Mouse (Mus musculus): ENCODE results near the gene Bspry.

Bspry gene

DNA sequence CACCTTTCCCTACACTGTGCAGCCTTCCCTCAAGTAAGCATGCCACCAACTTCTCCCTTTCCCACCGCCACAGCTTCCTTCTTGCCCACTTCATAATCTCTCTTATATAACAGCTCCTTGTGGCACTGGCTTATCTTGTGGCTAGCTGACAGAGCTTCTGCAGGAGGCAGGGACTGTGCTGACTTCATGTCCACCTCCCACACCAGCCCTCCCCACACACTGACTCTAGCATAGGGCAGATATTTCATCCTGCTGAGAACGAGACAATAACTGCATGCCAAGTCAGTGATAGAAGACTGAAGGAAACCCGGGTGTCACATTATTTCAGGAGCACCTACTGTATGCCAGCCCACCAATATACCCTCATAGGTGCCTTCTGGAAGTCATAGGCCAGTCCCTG, 35.6 kb downstream of the Bspry start:
- no peak for DNase-seq (ENCODE audit: low spot score)

DNA sequence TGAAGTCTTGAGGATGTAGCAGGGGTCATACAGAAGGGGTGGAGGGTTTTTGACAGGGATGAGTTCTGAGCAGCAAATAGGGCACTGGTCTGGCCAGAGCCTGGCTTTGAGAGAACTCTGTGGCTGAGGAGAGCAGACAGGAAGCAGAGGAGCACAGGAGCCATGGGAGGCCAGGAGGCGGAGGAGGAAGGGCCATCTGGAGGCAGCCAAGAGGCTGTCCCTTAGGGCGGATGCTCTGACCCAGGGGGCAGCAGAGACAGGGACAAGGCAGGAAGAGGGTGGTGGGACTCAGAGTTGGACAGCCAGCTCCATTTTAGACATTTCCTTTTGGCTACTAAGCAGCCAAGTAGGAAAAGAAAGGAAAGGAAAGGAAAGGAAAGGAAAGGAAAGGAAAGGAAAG, 36.2 kb downstream of the Bspry start:
- no peak for DNase-seq (ENCODE audit: low spot score)

DNA sequence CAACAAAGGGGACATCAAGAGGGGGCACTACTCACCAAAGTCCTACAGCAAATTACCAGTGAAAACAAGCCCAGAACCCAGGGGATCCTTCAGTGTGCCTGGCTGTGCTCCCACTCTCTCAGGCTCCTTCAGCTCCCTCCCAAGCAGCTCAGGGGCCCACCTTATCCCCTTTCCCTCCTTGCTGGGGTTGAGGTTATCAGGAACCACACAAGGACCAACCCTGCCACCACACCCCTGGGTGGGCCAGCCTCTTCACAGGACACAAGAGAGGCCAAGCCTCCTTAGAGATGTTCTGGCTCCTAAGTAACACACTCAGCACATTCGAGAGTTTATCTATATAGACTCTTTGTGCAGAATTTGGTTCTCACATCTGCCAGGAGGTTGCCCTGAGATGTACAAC, 36.7 kb downstream of the Bspry start:
- DNase-seq (ENCODE audit: low spot score) = no peak

DNA sequence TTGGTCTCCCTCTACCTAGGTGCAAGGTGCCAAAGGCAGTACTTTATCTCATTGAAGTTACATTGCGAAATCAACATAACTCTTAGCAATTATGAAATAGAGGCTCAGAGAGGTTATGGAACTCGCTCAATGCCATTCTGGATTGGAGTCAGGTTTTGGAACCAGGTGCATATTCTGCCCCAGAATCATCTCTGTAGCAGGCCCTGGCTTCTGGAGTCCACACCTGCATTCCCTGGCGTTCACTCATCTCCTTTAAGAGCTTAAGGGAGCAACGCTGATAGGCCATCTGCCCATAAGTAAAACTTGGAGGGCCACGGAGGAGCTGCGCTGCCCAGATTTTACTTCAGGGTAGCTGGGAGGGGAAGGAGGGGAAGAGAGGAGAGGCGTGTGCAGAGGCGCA, 37.2 kb downstream of the Bspry start:
- no peak for DNase-seq (ENCODE audit: low spot score)

DNA sequence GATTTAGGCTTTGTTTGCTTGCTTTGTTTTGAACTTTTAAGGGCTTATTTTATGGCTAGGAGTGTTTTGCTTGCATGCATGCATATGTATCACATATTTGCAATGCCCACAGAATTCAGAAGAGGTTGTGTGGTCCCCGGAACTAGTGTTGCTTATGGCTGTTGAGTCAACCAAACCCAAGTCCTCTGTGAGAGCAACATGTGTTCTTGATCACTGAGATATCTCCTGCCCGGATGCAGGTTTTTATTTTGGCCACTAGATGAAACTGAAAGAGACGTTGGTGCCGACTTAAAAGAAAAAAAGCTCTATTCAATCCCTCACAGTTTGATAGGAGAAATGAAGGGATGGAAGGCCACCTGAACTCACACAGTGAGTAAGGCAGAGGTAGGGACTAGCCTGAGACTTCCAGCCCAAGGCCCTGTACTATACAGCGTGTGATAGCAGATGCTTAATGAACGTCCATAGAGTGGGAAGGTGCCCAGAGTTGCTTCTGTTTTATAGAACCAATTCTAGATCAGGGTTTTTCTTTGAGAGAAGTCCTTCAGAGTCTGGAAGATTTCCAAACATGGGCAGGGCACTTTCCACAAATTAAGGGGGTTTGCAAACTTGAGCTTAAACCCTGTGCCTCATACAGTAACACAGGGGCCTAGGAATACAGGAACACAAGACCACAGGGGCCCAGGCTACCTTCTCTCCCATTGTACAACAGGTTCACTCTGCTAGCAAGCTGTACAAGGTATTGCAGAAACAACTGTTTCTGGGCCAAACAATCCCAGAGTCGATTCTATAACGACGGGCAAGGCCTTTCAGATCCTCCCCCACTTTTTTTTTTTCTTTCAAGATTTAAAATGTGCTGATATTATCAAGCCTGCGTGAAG, 37.9 kb downstream of the Bspry start:
- no peak for DNase-seq (ENCODE audit: low spot score)

DNA sequence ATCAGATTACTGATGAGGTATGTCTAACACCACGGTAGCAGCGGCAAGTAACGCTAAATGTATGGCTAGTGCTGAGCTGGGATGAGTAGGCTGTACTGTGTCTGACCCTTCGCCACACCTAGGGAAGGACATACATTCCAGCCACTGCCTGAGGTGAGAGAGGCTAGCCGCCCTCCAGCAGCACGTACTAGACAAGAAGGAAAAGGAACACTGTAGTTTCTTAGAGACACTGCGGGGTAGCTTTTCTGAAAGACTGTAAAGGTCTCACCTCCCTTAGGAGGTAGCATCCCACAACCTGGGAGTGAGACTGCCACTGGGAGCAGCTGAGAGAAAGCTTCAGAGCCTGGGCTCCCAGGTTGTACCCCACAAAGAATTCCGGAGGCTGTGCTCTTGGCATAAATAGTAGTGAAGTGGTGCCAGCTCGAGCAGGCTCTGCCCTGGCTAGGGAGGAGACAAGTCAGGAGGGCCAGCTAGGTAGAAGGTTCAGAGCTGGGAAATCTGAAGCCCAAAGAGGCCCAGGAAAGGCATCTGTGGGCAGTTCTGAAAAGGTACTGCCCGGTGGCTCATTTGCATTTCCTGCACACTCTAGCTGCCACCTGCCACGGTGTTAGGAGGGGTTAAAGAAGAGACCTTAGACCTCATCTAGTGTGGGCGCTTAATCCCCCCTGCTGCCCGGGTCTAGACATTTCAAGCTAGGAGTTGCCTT, 38.7 kb downstream of the Bspry start:
- no peak for DNase-seq (ENCODE audit: low spot score)

DNA sequence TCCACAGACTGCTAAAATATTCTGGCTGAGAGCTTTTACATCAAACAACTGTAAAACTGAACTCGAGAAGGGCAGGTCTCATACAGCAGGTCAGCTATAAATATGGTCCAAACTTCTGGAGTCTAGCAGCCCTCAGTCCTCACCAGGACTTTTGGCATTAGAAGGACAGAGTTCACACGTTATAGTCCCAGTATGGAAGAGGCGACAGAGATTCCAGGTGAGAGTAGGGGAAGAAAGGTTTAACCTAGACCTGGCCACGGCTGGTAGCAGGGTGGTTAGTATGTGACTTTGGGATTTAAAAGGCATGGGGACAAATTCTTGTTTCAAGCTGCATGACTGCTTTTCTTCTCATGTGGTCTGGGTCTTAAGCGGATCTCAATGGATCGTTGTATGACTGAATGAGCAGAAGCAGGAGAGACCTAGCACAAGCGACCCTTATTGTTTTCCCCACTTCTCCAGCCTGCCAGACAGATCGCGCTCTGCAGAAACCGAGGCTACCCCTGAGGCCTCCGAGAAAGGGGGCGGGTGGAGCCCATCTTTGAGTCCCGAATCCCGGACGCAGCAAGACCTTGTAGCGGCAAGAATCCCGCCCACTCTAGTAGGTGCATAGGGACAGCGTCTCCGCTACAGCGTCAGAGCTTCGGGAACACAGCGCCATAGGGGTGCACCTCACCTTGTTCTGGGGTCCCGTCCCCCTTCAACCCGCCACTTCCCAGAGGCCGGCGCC, 39.4 kb downstream of the Bspry start:
- DNase-seq (ENCODE audit: low spot score) = no peak

DNA sequence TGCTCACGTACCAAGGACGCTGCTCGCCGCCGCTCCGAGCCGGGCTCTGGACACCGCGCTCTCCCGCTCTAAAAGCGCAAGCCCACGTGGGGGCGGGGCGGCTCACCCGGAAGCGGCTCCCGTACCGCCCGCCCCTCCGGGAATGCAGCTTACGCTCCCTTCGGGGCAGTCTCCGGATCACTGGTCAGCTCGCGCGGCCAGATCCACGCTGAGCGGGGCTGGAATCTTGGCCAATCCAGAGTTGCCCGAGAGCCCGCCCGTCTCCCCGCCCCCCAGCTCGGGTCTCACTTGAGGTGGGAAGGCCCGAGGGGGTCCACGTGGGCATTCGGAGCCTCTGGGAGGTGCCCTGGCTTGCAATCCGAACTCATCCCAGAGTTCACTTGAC, 40.0 kb downstream of the Bspry start, which contains the start of gene Alad:
Gene Alad, minus strand, starts transcription at position 70 of the 385 bp plus-strand sequence.
- peak; percentile 63 for DNase-seq (ENCODE audit: low spot score)

DNA sequence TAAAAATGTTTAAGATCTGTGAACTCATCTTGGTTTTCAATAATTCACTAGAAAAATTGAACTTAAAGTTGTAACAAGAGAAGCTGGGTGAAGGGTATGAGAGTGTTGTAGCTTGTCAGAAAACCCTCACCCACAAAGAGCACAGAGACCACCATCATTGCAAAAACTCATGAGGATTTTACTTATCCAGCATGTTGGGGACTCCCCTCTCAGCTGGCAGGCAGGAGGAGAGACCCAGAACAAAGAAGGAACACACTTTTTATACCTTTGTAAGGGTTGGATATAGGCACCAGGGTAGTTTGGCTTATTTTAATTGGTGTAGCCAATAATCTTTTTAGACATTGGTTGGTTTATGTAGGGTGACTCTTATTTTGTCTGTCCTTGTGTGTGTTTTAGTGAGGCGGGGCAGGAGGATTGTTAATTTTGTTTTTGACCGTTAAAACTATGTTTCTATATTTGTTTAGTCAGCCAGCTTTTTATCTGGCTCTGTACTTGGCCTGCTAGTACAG, 41.1 kb downstream of the Bspry start:
- DNase-seq (ENCODE audit: low spot score) = no peak

DNA sequence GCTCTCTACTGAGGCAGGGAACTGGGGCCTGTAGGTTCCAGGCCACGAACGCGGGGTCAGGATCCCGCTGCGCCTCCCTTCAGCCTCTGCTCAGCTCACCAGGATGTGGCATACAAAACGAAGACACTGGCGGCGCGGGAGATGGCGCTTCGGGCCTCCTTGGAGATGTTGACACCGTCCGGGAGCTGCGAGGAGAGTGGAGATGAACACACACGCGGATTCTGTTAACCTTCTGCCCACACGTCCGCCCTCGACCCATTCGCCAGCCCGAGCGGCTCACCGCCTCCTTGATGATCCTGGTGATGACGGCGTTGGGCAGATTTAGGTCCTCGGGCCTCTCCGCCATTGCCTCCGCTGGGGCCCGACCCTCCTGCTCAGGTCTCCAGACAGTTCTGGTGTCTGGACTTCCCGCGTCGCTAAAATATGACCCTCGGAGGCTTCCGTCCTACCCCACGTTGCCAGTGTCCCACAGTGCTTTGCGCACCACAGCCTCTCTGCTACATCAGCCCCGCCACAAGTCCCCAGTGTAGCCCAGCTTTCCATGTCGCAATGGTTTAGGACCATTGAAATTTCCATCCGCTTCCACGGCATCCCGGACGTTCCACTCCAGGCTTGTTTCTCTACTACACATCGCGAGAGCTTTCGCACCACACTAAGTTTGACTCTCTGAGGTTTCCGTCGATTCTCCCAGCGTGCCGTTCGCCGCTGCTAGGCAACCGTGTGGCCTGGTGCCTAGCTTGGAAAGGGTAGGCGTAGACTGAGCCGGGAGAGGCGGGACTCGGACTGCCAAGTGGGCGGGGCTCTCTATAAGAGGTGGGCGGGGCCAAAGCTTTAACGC, 45.0 kb downstream of the Bspry start, which contains the start of the genes Pole3 and 4933430I17Rik:
Gene Pole3, minus strand, starts transcription at position 418 of the 838 bp plus-strand sequence.
Gene 4933430I17Rik, plus strand, starts transcription at position 719 of the 838 bp plus-strand sequence.
- peak; percentile 94 for DNase-seq (ENCODE audit: low spot score)

DNA sequence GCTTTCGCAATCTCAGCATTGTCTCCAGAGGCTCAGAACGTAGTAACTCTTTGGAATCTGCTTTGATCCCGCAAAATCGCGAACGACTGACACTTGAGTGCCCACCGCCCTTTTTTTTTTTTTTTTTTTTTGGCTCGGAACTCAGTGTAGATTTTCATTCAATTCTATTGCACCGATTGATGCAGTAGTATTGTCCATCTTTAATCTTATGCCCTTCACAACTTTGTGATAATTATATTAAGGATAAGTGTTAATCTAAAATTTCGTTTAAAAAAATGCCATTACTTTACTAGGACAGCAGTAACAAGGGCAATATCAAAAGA, 45.6 kb downstream of the Bspry start:
- DNase-seq (ENCODE audit: low spot score) = no peak

DNA sequence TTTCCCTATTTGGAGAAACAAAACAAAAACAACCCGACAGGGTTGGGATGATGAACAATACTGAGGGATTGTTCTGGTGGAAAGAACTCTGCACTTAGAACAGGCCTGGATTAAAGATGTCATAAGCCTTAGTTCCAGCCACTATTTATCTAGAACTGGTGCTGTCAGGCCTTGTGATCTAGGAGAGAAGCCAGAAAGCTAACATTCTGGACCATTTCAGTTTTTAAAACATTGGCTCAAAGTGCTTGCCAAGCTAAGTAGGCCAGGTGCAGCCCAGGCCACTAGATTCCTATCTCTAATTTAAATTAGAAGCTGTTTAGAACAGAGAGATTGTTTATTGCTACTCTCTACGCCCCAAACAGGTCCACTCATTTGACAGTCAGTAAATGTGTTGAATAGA, 46.4 kb downstream of the Bspry start:
- no peak for DNase-seq (ENCODE audit: low spot score)

DNA sequence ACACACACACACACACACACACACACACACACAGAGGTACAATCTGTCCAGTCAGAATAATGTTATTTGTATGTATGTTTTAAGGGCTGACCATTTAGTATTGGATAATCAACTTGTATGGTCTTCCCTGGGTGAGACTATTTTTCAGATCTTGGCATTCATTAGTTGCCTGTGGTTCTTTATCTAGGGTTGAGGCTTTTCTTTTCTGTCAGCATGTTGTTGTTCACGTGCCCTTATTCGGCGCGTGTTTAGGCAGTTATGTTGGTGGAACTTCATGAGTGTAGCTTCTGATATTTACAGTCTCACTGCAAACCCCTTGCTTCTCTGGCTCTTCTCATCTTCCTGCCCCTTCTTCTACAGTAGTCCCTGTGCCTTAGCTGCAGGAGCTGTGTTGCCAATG, 47.8 kb downstream of the Bspry start:
- DNase-seq (ENCODE audit: low spot score) = no peak

DNA sequence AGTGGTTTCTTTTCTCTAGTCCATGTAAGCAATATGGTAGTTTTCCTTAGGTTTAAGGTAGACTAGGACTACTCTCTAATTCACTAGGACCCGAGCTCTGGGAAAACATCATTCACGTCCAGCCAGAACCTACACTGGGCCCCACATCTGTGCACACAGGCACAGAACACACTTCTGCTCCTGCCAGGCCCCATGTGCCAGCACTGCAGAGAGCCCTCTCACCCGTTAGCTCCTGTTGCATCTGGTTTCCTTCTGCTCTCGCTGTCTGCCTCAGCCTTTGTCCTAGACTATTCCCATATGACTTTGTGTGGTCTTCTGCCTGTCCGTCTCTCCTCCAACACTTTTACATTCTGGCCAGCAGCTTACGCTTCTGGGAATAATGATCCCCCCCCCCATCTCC, 53.9 kb downstream of the Bspry start:
- no peak for DNase-seq (ENCODE audit: low spot score)

DNA sequence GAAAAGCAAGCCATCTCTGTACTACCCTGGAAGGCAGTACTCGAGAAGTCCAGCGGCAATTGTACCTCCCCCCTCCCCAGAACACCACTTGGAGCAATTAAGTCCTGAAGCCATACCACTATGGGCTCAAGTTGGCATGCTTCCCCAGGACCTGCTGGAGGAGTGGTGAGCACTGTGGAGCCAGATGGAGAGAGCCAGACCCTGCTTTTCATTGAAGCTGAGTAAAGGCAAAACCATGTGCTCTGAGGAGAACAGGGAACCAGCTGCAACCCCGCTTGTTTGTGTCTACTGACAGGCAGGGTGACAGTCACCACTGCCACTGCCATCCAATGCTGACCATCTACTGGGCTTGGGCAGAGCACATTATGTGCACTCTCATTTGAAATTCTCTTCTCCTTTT, 61.9 kb downstream of the Bspry start:
- no peak for DNase-seq (ENCODE audit: low spot score)

DNA sequence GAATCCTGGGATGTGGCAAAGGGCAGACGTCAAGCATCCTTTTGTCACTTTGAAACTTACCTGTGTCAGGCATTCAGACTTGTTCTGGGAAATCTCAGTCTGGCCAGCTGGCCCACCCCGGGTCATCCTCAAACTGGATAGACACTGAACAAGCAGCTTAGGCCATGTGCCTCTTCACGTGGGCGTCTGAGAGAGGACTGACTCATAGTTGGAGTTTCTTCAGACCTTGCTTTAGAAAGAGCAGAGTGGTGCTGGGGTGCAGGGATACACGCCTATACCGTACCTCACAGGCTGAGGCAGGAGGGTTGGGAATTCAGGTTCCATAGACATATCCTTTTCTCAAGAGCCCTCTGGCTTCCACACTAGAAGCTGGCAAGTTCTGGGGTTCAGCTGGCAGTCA, 63.9 kb downstream of the Bspry start:
- DNase-seq (ENCODE audit: low spot score) = no peak

DNA sequence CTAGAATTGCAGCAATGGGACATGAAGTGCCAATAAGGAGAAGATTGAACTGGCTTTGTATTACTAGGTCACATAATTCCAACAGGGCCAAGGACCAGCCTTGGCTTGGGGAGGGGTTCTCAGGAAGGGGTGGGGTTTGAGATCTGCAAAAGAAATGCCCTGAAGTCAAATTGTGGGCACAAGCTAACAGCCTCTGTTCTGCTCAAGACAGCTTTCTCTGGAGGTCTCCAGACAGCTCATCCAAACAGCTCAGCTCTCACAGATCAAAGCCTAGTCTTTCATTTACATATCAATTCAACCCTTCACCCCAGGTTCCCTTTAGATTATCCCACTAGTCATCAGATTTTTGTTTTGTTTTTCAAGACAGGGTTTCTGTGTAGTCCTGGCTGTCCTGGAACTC, 64.9 kb downstream of the Bspry start:
- DNase-seq (ENCODE audit: low spot score) = no peak

All from left cerebral cortex, adult 11 months (tissue).